Mouse (Mus musculus): ENCODE measurements at regions not wholly inside any gene's neighbourhood (a gene's known extent, or its start where the extent isn't known, plus 50 kb on each side); places are given as distances from the start of the nearest gene placed in this dataset.

DNA sequence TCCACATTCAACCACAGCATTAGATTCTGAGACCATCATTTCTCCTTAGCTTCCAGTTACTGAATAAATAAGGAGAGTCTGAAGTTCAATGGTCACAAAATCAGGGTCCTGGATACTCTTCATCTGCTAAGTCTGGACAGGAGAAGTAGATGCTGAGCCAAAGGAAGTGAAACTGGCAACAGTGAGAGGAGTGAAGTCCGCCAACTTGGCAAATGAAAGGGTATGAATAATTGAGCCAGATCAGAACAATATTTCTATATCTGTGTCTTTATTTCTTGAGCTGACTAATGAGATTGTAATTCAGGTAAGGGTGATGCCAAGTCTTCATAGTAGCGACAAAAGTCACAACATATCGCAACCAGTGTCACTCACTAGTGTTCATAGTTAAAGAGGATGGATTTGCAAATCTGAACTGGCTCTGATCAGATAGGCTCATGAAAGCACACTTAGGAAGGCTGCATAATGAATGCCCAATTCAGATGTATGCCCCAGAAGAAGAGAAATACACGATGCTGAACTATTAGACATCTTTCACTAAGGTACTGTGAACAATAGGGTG, 832.2 kb upstream of the Nudt12 start:
- TF ChIP-seq POLR2A (IDR thresholded peaks at IDR 0.05; ENCODE audit: low read depth, low read length) = no peak
- TF ChIP-seq CTCF (conservative IDR thresholded peaks at IDR 0.05; ENCODE audit: insufficient read depth, insufficient read length, low read depth, low read length) = no peak

Data from kidney, adult 2 months (tissue).